Mouse (Mus musculus): ENCODE results near the gene Nek1. TPM values are rescaled to one million over a fixed set of nuclear protein-coding genes. Genes with fewer than 3 reads are reported as not detected.

Nek1 gene
- 18.3 TPM for polyA plus RNA-seq (2014; fragmentation: Illumina TruSeq; extraction: RNeasy Lipid Tissue Mini Kit (QIAGEN cat#74804); ENCODE audit: low replicate concordance)

DNA sequence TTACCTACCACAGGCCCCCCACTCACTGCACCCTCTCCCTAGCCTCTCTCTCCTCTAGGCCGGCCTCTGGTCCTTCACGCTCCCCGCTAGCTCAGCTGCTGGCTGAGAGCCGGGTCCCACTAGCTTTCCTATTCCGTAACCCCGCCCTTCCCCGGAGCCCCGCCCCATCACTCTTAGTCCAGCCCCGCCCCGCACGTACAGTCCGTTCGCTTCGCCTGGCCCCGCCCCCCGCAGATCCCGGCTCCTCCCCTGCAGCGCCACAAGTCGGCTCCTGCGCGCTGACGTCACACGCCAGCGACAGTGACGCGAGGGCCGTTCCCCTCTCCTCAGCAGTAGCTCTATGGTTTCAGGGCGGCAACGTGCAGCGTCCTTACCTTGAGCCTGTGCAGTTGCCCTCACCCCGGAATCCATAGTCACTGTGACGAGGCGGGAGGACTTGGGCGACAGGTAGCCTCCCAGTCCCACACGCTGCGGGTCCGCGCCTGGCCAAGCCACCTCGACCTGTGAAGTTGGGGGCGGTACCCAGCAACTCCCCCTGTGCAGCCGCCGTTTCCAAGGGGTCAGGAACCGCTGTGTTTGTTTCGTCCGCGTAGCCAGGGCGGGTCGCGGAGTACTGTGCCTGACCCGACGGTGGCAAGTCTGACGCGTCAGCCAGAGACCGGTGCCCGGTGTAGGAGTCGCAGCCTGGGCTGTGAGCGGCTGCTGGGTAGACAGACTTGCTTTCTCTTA, at the start of gene Nek1:
TSS of gene Nek1 (plus strand) at position 286 of the 729 bp plus-strand sequence.

DNA sequence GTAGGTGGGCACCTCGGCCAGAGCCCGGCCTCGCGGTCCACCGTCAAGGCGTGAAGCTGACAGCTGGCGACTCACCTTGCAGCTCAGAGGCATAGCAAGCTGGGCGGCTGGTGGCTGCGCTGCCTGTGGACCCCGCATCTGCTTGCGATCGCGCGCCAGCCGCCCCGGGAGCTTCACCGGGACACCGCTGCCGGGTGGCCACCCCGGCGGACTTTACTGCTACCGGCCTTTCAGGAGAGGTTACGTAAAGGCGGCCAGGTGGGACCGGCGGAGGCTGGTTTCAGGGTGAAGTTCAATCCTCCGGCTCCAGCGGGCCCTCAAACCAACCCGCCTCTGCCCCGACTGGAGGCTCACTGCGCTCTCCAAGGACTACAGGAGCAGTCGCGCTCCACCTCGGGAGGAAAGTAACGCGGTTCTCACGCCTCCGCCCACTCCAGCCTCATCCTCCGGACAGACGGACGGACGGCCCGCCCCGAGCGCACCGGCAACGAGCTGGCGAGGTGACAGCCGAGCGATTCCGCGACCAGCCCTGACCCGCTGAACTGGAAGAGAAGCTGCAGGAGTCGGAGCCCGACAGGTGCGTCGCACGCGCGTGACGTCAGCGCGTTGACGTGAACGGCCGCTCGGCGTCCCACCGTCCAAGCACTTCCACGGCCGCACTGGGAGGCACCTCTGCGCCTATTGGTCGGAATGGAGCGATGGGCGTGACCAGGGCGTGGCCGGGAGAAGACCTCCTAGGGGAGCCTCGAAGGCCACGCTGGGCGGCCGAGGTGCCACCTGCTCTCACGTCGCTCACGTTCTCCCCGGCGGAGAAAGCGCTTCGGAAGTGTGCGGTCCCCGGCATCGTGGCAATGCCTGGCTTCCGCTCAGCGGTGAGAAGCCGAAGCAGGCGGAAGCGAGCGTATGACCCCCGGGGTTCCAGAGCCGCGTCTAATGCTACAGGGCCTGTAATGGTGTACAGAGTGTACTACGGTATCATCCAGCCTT, 10.0 kb upstream of the Nek1 start, which contains the start of gene Clcn3:
TSS of gene Clcn3 (minus strand) at position 600 of the 987 bp plus-strand sequence.

Other genes starting within 250 kb of the Nek1 start
- 73.0 TPM for gene Hpf1, start 102.8 kb upstream of the Nek1 start, polyA plus RNA-seq (2014; fragmentation: Illumina TruSeq; extraction: RNeasy Lipid Tissue Mini Kit (QIAGEN cat#74804); ENCODE audit: low replicate concordance)
- gene Clcn3, start 9.9 kb upstream of the Nek1 start, polyA plus RNA-seq (2014; fragmentation: Illumina TruSeq; extraction: RNeasy Lipid Tissue Mini Kit (QIAGEN cat#74804); ENCODE audit: low replicate concordance) = 179 TPM
- gene Sh3rf1, start 230.7 kb downstream of the Nek1 start, polyA plus RNA-seq (2014; fragmentation: Illumina TruSeq; extraction: RNeasy Lipid Tissue Mini Kit (QIAGEN cat#74804); ENCODE audit: low replicate concordance) = 11.3 TPM